Mouse (Mus musculus) embryonic facial prominence, embryonic 15.5 days (tissue): Measurements from ENCODE around the gene Irf2bp1. TPM values are rescaled to one million over a fixed set of nuclear protein-coding genes. Genes with fewer than 3 reads are reported as not detected.
A peak's percentile ranks its signal among the peaks of the same experiment; 100 is the strongest.

Experiments
- ATAC-seq: fragments of 200-750 bp; cut with Nextera tagmentation; 2 replicates; pipeline ENCODE4 v1.8.0; 2017; ENCODE audit warnings: low read depth, moderate TSS enrichment; ENCODE audit not compliant: insufficient number of reproducible peaks, low FRiP score, low TSS enrichment
- H3K27ac ChIP-seq: fragments of 300-500 bp; sonication (generic); replicated peaks from 2 replicates; pipeline ENCODE4 v1.5.1; 2015; ENCODE audit warnings: mild to moderate bottlenecking, inconsistent platforms
- H3K27me3 ChIP-seq: fragments of 300-500 bp; sonication (generic); 2 replicates; pipeline ENCODE4 v1.6.1; 2015; ENCODE audit warnings: inconsistent platforms
- H3K36me3 ChIP-seq: fragments of 300-500 bp; sonication (generic); 2 replicates; pipeline ENCODE4 v1.6.1; 2015; ENCODE audit warnings: mild to moderate bottlenecking, inconsistent platforms
- H3K4me1 ChIP-seq: fragments of 300-500 bp; sonication (generic); 2 replicates; pipeline ENCODE4 v1.6.1; 2015; ENCODE audit warnings: inconsistent platforms
- H3K4me2 ChIP-seq: fragments of 300-500 bp; sonication (generic); replicated peaks from 2 replicates; pipeline ENCODE4 v1.6.1; 2015; ENCODE audit warnings: mild to moderate bottlenecking, inconsistent platforms
- H3K4me3 ChIP-seq: fragments of 300-500 bp; sonication (generic); replicated peaks from 2 replicates; pipeline ENCODE4 v1.5.1; 2015; ENCODE audit warnings: mild to moderate bottlenecking, inconsistent platforms
- H3K9ac ChIP-seq: fragments of 300-500 bp; sonication (generic); 2 replicates; pipeline ENCODE4 v1.6.1; 2015; ENCODE audit warnings: inconsistent platforms
- H3K9me3 ChIP-seq: fragments of 300-500 bp; sonication (generic); replicated peaks from 2 replicates; pipeline ENCODE4 v1.6.1; 2016; ENCODE audit warnings: inconsistent platforms
- WGBS: fragments of 180-500 bp; shearing (Covaris S2); methylation state at CpG from one replicate; pipeline ENCODE4 v1.1.7; 2015; 5-methylcytosine and 5-hydroxymethylcytosine counted together
- polyA plus RNA-seq: library from polyadenylated mRNA; unstranded; fragments of >200 nt; fragmentation: Nextera tagmentation; extraction: Ambion mirVana; gene quantifications from 2 replicates; pipeline ENCODE4 v1.2.1, GENCODE M21; 2015

The Irf2bp1 gene
- polyA plus RNA-seq, 1 experiment from 2014 or later = 32.2 TPM

DNA sequence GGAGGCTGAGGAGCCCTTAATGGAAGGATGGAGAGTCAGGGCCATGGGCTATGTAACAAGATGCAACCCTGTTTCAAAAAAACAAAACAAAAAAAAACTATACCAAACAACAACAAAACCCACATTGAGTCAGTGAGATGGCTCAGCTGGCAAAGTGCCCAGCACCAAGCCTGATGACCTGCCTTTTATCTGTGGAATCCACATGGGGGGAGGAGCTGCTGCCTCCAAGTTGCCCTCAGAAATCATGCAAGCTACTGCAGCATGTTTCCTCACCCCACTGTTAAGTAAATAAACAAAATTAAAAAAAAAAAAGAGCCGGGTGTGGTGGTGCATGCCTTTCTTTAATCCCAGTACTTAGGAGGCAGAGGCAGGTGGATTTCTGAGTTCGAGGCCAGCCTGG lies 17.3 kb upstream of the Irf2bp1 start:
- no peak for ATAC-seq
- no peaks in the 10 kb centered on the region for H3K27me3 ChIP-seq
- no peaks in the 10 kb centered on the region for H3K9me3 ChIP-seq
- peaks cover 12% of the 10 kb centered on the region for H3K4me1 ChIP-seq
- no peak overlapping the region for H3K27ac ChIP-seq
- no peak overlapping the region for H3K4me2 ChIP-seq
- WGBS = 71% methylated on average over 2 of the region's 2 CpGs
- no peak overlapping the region for H3K4me3 ChIP-seq
- H3K9ac ChIP-seq = no peak overlapping the region
- H3K36me3 ChIP-seq = no peaks in the 10 kb centered on the region

DNA sequence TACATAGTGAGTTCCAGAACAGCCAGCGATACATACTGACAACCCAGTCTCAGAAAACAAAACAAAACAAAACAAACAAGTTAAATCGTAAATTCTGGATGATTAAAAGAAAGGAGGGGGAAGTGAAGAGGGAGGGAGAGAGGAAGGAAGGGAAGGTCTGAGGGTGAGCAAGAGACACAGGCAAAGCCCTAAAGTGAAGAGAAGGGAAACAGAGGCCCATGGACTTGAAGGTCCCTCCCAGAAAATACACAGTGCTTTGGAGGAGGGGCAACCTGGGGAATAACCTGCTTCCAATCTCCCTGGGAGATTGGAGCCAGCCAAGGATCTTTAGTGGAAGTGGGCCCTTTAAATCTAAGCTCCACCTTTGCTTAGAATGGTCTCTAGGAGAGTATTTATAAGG lies 16.7 kb upstream of the Irf2bp1 start, which contains the start of gene Nanos2:
Gene Nanos2, plus strand, starts transcription at position 301 of the 400 bp plus-strand sequence.
- 73% methylated on average over 2 of the region's 2 CpGs for WGBS
- no peak for ATAC-seq
- H3K9ac ChIP-seq = no peak within 1 kb of the TSS
- no peaks in the 10 kb centered on the region for H3K36me3 ChIP-seq
- H3K4me3 ChIP-seq = no peak within 1 kb of the TSS
- 0 out of 2 replicates have a peak, but pooled peaks cover 1% of the 10 kb centered on the region for H3K27me3 ChIP-seq
- no peak within 1 kb of the TSS for H3K4me2 ChIP-seq
- no peak within 1 kb of the TSS for H3K27ac ChIP-seq
- no peaks in the 10 kb centered on the region for H3K9me3 ChIP-seq
- peaks cover 18% of the 10 kb centered on the region for H3K4me1 ChIP-seq

GRCm38 (mm10) chr7:18987747-18988146 lies 16.1 kb upstream of the Irf2bp1 start:
- Histone ChIP-seq H3K9ac (no peak overlapping the region), H3K27ac (no peak overlapping the region), H3K4me2 (no peak overlapping the region), H3K36me3 (no peaks in the 10 kb centered on the region), H3K4me3 (no peak overlapping the region), H3K9me3 (no peaks in the 10 kb centered on the region), H3K27me3 (0 out of 2 replicates have a peak, but pooled peaks cover 4% of the 10 kb centered on the region), H3K4me1 (peaks cover 24% of the 10 kb centered on the region)
- WGBS = 71% methylated on average over 13 of the region's 13 CpGs
- ATAC-seq = no peak

- H3K4me3 ChIP-seq = no peak overlapping the region
- no peak overlapping the region for H3K4me2 ChIP-seq
- no peaks in the 10 kb centered on the region for H3K9me3 ChIP-seq
- H3K36me3 ChIP-seq = no peaks in the 10 kb centered on the region
- no peak for ATAC-seq
- H3K9ac ChIP-seq = no peak overlapping the region
- peaks cover 8% of the 10 kb centered on the region; the same call in 1 of the 2 replicates for H3K27me3 ChIP-seq
- 67% methylated on average over 6 of the region's 6 CpGs for WGBS
- peaks cover 28% of the 10 kb centered on the region for H3K4me1 ChIP-seq
- H3K27ac ChIP-seq = no peak overlapping the region
These were observed 15.1 kb upstream of the Irf2bp1 start for GRCm38 (mm10) chr7:18988780-18989179.

- WGBS = 4% methylated on average over 5 of the region's 5 CpGs
- H3K9me3 ChIP-seq = no peaks in the 10 kb centered on the region
- H3K27me3 ChIP-seq = peaks cover 8% of the 10 kb centered on the region; the same call in 1 of the 2 replicates
- H3K27ac ChIP-seq = peak overlapping the region; percentile 93
- peaks cover 31% of the 10 kb centered on the region for H3K4me1 ChIP-seq
- H3K4me3 ChIP-seq = peak overlapping the region; percentile 56
- no peak for ATAC-seq
- H3K9ac ChIP-seq = no peak overlapping the region
- H3K4me2 ChIP-seq = peak overlapping the region; percentile 89
- no peaks in the 10 kb centered on the region for H3K36me3 ChIP-seq
These were observed 13.8 kb upstream of the Irf2bp1 start for GRCm38 (mm10) chr7:18989995-18990394.

DNA sequence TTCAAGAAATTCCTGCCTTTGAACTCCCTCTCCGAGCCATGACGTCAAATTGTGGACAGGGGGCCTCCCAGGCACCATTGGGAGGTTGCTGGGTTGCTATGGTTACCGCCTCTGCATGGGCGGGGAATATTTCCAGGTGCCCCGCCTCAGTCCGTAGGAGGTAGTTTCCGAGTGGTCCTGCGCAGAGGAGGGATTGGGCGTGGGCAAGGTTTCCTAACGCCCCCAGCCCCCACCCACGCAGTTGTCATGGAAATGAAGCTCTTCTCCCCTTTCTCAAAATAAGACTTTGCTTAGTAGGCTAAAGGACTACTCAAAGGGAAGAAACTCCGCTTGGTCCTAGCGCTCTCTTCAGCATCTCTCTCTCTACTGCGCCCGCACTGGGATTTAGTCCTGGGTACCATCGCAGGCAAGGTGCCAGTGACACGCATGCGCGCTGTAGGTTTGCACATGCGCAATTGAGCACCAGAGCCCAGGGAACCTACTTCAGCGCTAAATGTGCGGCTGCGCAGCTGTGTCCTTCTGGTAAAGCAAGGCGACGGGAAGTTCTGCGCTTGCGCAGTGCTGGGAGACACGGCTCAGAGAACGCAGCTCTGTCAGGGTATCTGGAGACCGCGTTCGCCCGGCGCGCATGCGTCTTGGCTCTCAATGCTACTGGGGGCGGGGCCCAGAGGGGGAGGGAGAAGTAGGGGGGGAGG lies 13.1 kb upstream of the Irf2bp1 start, which contains the start of gene Mypop:
Gene Mypop, plus strand, starts transcription at position 645 of the 695 bp plus-strand sequence.
- Histone ChIP-seq H3K36me3 (no peaks in the 10 kb centered on the region), H3K4me1 (peaks cover 39% of the 10 kb centered on the region), H3K9ac (peak within 1 kb of the TSS; percentile 53), H3K9me3 (no peaks in the 10 kb centered on the region), H3K27me3 (peaks cover 8% of the 10 kb centered on the region; the same call in 1 of the 2 replicates), H3K4me2 (peak within 1 kb of the TSS; percentile 89), H3K4me3 (peak within 1 kb of the TSS; percentile 56), H3K27ac (peak within 1 kb of the TSS; percentile 93)
- under 1% methylated on average over 36 of the region's 37 CpGs for WGBS
- peak; percentile 95 for ATAC-seq

- no peak for ATAC-seq
- peaks cover 8% of the 10 kb centered on the region; the same call in 1 of the 2 replicates for H3K27me3 ChIP-seq
- H3K9me3 ChIP-seq = no peaks in the 10 kb centered on the region
- peaks cover 4% of the 10 kb centered on the region; the same call in 1 of the 2 replicates for H3K36me3 ChIP-seq
- H3K4me3 ChIP-seq = peak overlapping the region; percentile 56
- peak overlapping the region; percentile 89 for H3K4me2 ChIP-seq
- H3K27ac ChIP-seq = no peak overlapping the region
- under 1% methylated on average over 59 of the region's 59 CpGs for WGBS
- peaks cover 39% of the 10 kb centered on the region for H3K4me1 ChIP-seq
- peak overlapping the region; percentile 53 for H3K9ac ChIP-seq
These were observed 12.1 kb upstream of the Irf2bp1 start for GRCm38 (mm10) chr7:18991660-18992293.

GRCm38 (mm10) chr7:18992294-18992675 lies 11.6 kb upstream of the Irf2bp1 start:
- H3K27me3 ChIP-seq = peaks cover 8% of the 10 kb centered on the region; the same call in 1 of the 2 replicates
- H3K4me2 ChIP-seq = peak overlapping the region; percentile 89
- H3K4me3 ChIP-seq = peak overlapping the region; percentile 56
- H3K9me3 ChIP-seq = no peaks in the 10 kb centered on the region
- WGBS = 2% methylated on average over 31 of the region's 31 CpGs
- peak overlapping the region; percentile 53 for H3K9ac ChIP-seq
- no peak overlapping the region for H3K27ac ChIP-seq
- peaks cover 39% of the 10 kb centered on the region for H3K4me1 ChIP-seq
- H3K36me3 ChIP-seq = peaks cover 6% of the 10 kb centered on the region
- ATAC-seq = no peak

GRCm38 (mm10) chr7:18993036-18993435 lies 10.8 kb upstream of the Irf2bp1 start:
- ATAC-seq = no peak
- H3K9ac ChIP-seq = no peak overlapping the region
- 85% methylated on average over 5 of the region's 5 CpGs for WGBS
- peak overlapping the region; percentile 89; the same call in 1 of the 2 replicates for H3K4me2 ChIP-seq
- peaks cover 39% of the 10 kb centered on the region for H3K4me1 ChIP-seq
- H3K4me3 ChIP-seq = peak overlapping the region; percentile 56
- no peaks in the 10 kb centered on the region for H3K9me3 ChIP-seq
- H3K27me3 ChIP-seq = peaks cover 8% of the 10 kb centered on the region; the same call in 1 of the 2 replicates
- no peak overlapping the region for H3K27ac ChIP-seq
- peaks cover 7% of the 10 kb centered on the region for H3K36me3 ChIP-seq

- Histone ChIP-seq H3K9ac (no peak overlapping the region), H3K27me3 (no peaks in the 10 kb centered on the region), H3K36me3 (peaks cover 7% of the 10 kb centered on the region), H3K4me2 (no peak overlapping the region), H3K4me1 (peaks cover 44% of the 10 kb centered on the region), H3K4me3 (no peak overlapping the region), H3K9me3 (no peaks in the 10 kb centered on the region), H3K27ac (no peak overlapping the region)
- no peak for ATAC-seq
- WGBS = 38% methylated on average over 9 of the region's 9 CpGs
These were observed 5.0 kb upstream of the Irf2bp1 start for GRCm38 (mm10) chr7:18998835-18999234.

GRCm38 (mm10) chr7:19000421-19000820 lies 3.4 kb upstream of the Irf2bp1 start:
- WGBS = 52% methylated on average over 10 of the region's 10 CpGs
- H3K9ac ChIP-seq = no peak overlapping the region
- peaks cover 49% of the 10 kb centered on the region for H3K4me1 ChIP-seq
- peak overlapping the region; percentile 61 for H3K4me2 ChIP-seq
- peak overlapping the region; percentile 31; the same call in 1 of the 2 replicates for H3K27ac ChIP-seq
- H3K9me3 ChIP-seq = no peaks in the 10 kb centered on the region
- no peaks in the 10 kb centered on the region for H3K27me3 ChIP-seq
- H3K4me3 ChIP-seq = peak overlapping the region; percentile 38
- H3K36me3 ChIP-seq = peaks cover 12% of the 10 kb centered on the region
- no peak for ATAC-seq
